Mouse (Mus musculus): ENCODE results near the gene Zfp953.
"Not testable (repeated sequence)": the region's sequence is repeated elsewhere in the genome, so short reads cannot be mapped to it uniquely, and the experiment has no call there.

Zfp953 gene

GRCm38 (mm10) chr13:67360131-67360744, at the start of gene Zfp953, which contains the start of gene Gm28044:
Gene Zfp953, minus strand, starts transcription at chr13:67360605.
Gene Gm28044, minus strand, starts transcription at chr13:67360536.
- peak; percentile 90 for DNase-seq (ENCODE audit: low spot score)

- peak; percentile 72 for DNase-seq (ENCODE audit: low spot score)
Measured at GRCm38 (mm10) chr13:67399183-67399903, 38.9 kb upstream of the Zfp953 start, which contains the start of gene Zfp429. Gene Zfp429, minus strand, starts transcription at chr13:67399819.

GRCm38 (mm10) chr13:67376255-67376654, 15.8 kb upstream of the Zfp953 start:
- not testable (repeated sequence) for DNase-seq (ENCODE audit: low spot score)

- DNase-seq (ENCODE audit: low spot score) = peak; percentile 62
Measured at GRCm38 (mm10) chr13:67375050-67375911, 14.9 kb upstream of the Zfp953 start, which contains the start of the genes Gm28041 and Zfp456. Gene Gm28041, minus strand, starts transcription at chr13:67375733. Gene Zfp456, minus strand, starts transcription at chr13:67375810.

GRCm38 (mm10) chr13:67351854-67352253, 8.6 kb downstream of the Zfp953 start:
- no peak for DNase-seq (ENCODE audit: low spot score)

- no peak for DNase-seq (ENCODE audit: low spot score)
Measured at GRCm38 (mm10) chr13:67343422-67343821, 17.0 kb downstream of the Zfp953 start.

GRCm38 (mm10) chr13:67332877-67333276, 27.5 kb downstream of the Zfp953 start:
- no peak for DNase-seq (ENCODE audit: low spot score)

GRCm38 (mm10) chr13:67332019-67332724, 28.2 kb downstream of the Zfp953 start, which contains the start of gene Zfp595:
Gene Zfp595, minus strand, starts transcription at chr13:67332570.
- peak; percentile 87 for DNase-seq (ENCODE audit: low spot score)

GRCm38 (mm10) chr13:67306718-67307117, 53.7 kb downstream of the Zfp953 start:
- DNase-seq (ENCODE audit: low spot score) = no peak

- peak; percentile 95 for DNase-seq (ENCODE audit: low spot score)
Measured at GRCm38 (mm10) chr13:67305822-67306672, 54.4 kb downstream of the Zfp953 start, which contains the start of gene Zfp457. Gene Zfp457, minus strand, starts transcription at chr13:67306485.

All from layer of hippocampus, adult 11-12 months (tissue).